Mouse (Mus musculus) hindbrain, postnatal 0 days (tissue): ENCODE data around the gene Gmppa. TPM values are rescaled to one million over a fixed set of nuclear protein-coding genes. Genes with fewer than 3 reads are reported as not detected.

Experiments
- ATAC-seq: fragments of 200-750 bp; cut with Nextera tagmentation; 2 replicates; pipeline ENCODE4 v1.8.0; 2017; ENCODE audit warnings: mild to moderate bottlenecking, moderate TSS enrichment, moderate library complexity
- DNase-seq: peaks from one replicate; pipeline ENCODE4 v3.0.0-alpha.2; 2015; ENCODE audit warnings: low spot score
- H3K27ac ChIP-seq: fragments of 300-500 bp; sonication (generic); 2 replicates; pipeline ENCODE4 v1.5.1; 2014; ENCODE audit warnings: mild to moderate bottlenecking
- H3K27me3 ChIP-seq: fragments of 300-500 bp; sonication (generic); 2 replicates; pipeline ENCODE4 v1.6.1; 2014; ENCODE audit warnings: low read length, mixed read lengths; ENCODE audit not compliant: insufficient read depth
- H3K36me3 ChIP-seq: fragments of 300-500 bp; sonication (generic); 2 replicates; pipeline ENCODE4 v1.6.1; 2014; ENCODE audit warnings: low read length, mixed read lengths; ENCODE audit not compliant: insufficient read depth
- H3K4me1 ChIP-seq: fragments of 300-500 bp; sonication (generic); 2 replicates; pipeline ENCODE4 v1.6.1; 2014; ENCODE audit warnings: antibody characterized with exemption, low read length, mixed read lengths; ENCODE audit not compliant: insufficient read depth
- H3K4me2 ChIP-seq: fragments of 300-500 bp; sonication (generic); 2 replicates; pipeline ENCODE4 v1.6.1; 2014; ENCODE audit warnings: low read depth, mild to moderate bottlenecking, low read length, moderate library complexity, mixed read lengths
- H3K4me3 ChIP-seq: fragments of 300-500 bp; sonication (generic); 2 replicates; pipeline ENCODE4 v1.5.1; 2014; ENCODE audit warnings: low read length
- H3K9ac ChIP-seq: fragments of 300-500 bp; sonication (generic); replicated peaks from 2 replicates; pipeline ENCODE4 v1.6.1; 2014; ENCODE audit warnings: mild to moderate bottlenecking, low read length, moderate library complexity, mixed read lengths
- H3K9me3 ChIP-seq: fragments of 300-500 bp; sonication (generic); 2 replicates; pipeline ENCODE4 v1.6.1; 2016; ENCODE audit warnings: low read length, mixed read lengths
- CTCF ChIP-seq: IDR thresholded peaks from 2 replicates; pipeline ENCODE4 v1.5.1; 2016; ENCODE audit warnings: antibody characterized with exemption, control low read depth, low read depth
- WGBS: fragments of 180-500 bp; shearing (Covaris S2); extraction: QIAGEN DNeasy Blood & Tissue Kit; methylation state at CpG from one replicate; pipeline ENCODE4 v1.1.7; 2014; 5-methylcytosine and 5-hydroxymethylcytosine counted together
- polyA plus RNA-seq: library from polyadenylated mRNA; unstranded; fragments of >200 nt; fragmentation: Nextera tagmentation; extraction: Ambion mirVana; gene quantifications from 2 replicates; pipeline ENCODE4 v1.2.1, GENCODE M21; 2015
- total RNA-seq: library from RNA; depleted of rRNA; stranded (reverse); fragments of >200 nt; gene quantifications from 2 replicates; pipeline ENCODE4 v1.2.3, GENCODE M21; 2014

Gmppa gene
- total and polyA plus RNA-seq, 2 experiments from 2014 or later, result 63.1 to 88.0 TPM

GRCm38 (mm10) chr1:75406173-75406572 lies 29.6 kb upstream of the Gmppa start:
- no peak for DNase-seq
- WGBS, result 92% methylated on average over 15 of the region's 15 CpGs
- no peak for TF ChIP-seq CTCF
- Histone ChIP-seq H3K9ac (no peak overlapping the region), H3K4me1 (no peaks in the 10 kb centered on the region), H3K9me3 (no peaks in the 10 kb centered on the region), H3K27ac (no peak overlapping the region), H3K4me2 (no peak overlapping the region), H3K36me3 (peaks cover 11% of the 10 kb centered on the region), H3K4me3 (no peak overlapping the region), H3K27me3 (no peaks in the 10 kb centered on the region)
- ATAC-seq, result no peak

DNA sequence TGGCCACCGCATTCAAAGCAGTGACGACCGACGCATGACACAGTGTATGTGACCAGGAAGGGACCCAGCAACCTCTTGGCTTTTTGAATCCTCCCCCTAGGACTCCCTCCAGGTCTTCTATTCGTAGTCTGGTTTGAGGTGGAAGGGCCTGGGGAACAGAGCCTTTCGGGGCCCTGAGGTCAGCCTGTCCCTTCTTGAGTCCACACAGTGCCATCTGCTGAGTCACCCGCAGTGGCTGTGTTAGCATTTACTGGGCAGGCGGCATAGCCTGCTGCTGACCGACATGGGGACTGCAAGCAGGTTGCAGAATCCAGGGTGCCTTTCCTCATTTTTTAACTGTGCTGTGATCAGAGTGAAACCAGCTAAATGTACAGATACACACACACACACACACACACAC lies 28.7 kb upstream of the Gmppa start:
- no peak for DNase-seq
- Histone ChIP-seq H3K27me3 (no peaks in the 10 kb centered on the region), H3K27ac (no peak overlapping the region), H3K4me1 (no peaks in the 10 kb centered on the region), H3K4me2 (no peak overlapping the region), H3K4me3 (no peak overlapping the region), H3K9ac (no peak overlapping the region), H3K36me3 (peaks cover 11% of the 10 kb centered on the region; the same call in 1 of the 2 replicates), H3K9me3 (no peaks in the 10 kb centered on the region)
- no peak for ATAC-seq
- WGBS, result 89% methylated on average over 9 of the region's 9 CpGs
- TF ChIP-seq CTCF, result no peak

- Histone ChIP-seq H3K4me2 (no peak overlapping the region), H3K4me3 (no peak overlapping the region), H3K9ac (no peak overlapping the region), H3K27me3 (no peaks in the 10 kb centered on the region), H3K9me3 (no peaks in the 10 kb centered on the region), H3K36me3 (peaks cover 11% of the 10 kb centered on the region; the same call in 1 of the 2 replicates), H3K4me1 (no peaks in the 10 kb centered on the region), H3K27ac (no peak overlapping the region)
- DNase-seq (no peak), ATAC-seq (no peak)
- WGBS, result 71% methylated on average over 4 of the region's 4 CpGs
- no peak for TF ChIP-seq CTCF
Observed at GRCm38 (mm10) chr1:75408210-75408609, 27.5 kb upstream of the Gmppa start.

- peaks cover 9% of the 10 kb centered on the region; the same call in 1 of the 2 replicates for H3K36me3 ChIP-seq
- H3K4me2 ChIP-seq, result no peak overlapping the region
- no peak overlapping the region for H3K9ac ChIP-seq
- TF ChIP-seq CTCF, result no peak
- H3K9me3 ChIP-seq, result no peaks in the 10 kb centered on the region
- no peak overlapping the region for H3K4me3 ChIP-seq
- no peaks in the 10 kb centered on the region for H3K4me1 ChIP-seq
- 88% methylated on average over 7 of the region's 7 CpGs for WGBS
- H3K27me3 ChIP-seq, result no peaks in the 10 kb centered on the region
- no peak overlapping the region for H3K27ac ChIP-seq
- ATAC-seq (no peak), DNase-seq (no peak)
Observed at GRCm38 (mm10) chr1:75409950-75410349, 25.8 kb upstream of the Gmppa start.

- 90% methylated on average over 3 of the region's 3 CpGs for WGBS
- 0 out of 2 replicates have a peak, but pooled peaks cover 6% of the 10 kb centered on the region for H3K36me3 ChIP-seq
- H3K4me2 ChIP-seq, result no peak overlapping the region
- no peak for TF ChIP-seq CTCF
- no peaks in the 10 kb centered on the region for H3K27me3 ChIP-seq
- no peak overlapping the region for H3K27ac ChIP-seq
- DNase-seq (no peak), ATAC-seq (no peak)
- H3K9ac ChIP-seq, result no peak overlapping the region
- H3K9me3 ChIP-seq, result no peaks in the 10 kb centered on the region
- H3K4me1 ChIP-seq, result no peaks in the 10 kb centered on the region
- H3K4me3 ChIP-seq, result no peak overlapping the region
Observed at GRCm38 (mm10) chr1:75412196-75412595, 23.5 kb upstream of the Gmppa start.

GRCm38 (mm10) chr1:75413749-75414148 lies 22.0 kb upstream of the Gmppa start:
- ATAC-seq, result no peak
- Histone ChIP-seq H3K4me3 (no peak overlapping the region), H3K27ac (no peak overlapping the region)

GRCm38 (mm10) chr1:75421794-75422193 lies 13.9 kb upstream of the Gmppa start:
- Histone ChIP-seq H3K4me3 (no peak overlapping the region), H3K27ac (no peak overlapping the region), H3K9ac (0 out of 2 replicates have a peak overlapping the region, but pooled peaks have one; percentile 13), H3K4me2 (no peak overlapping the region), H3K27me3 (peaks cover 35% of the 10 kb centered on the region), H3K4me1 (no peaks in the 10 kb centered on the region), H3K36me3 (no peaks in the 10 kb centered on the region), H3K9me3 (no peaks in the 10 kb centered on the region)
- DNase-seq (no peak), ATAC-seq (0 out of 2 replicates have a peak, but pooled peaks have one; percentile 13)
- TF ChIP-seq CTCF, result no peak
- 13% methylated on average over 20 of the region's 20 CpGs for WGBS

More at GRCm38 (mm10) chr1:75413749-75414148, 22.0 kb upstream of the Gmppa start:
- H3K36me3 ChIP-seq, result 0 out of 2 replicates have a peak, but pooled peaks cover 6% of the 10 kb centered on the region
- no peaks in the 10 kb centered on the region for H3K9me3 ChIP-seq
- WGBS, result 62% methylated on average over 3 of the region's 3 CpGs
- TF ChIP-seq CTCF, result peak; percentile 63
- peak; percentile 29 for DNase-seq
- no peak overlapping the region for H3K9ac ChIP-seq
- H3K27me3 ChIP-seq, result no peaks in the 10 kb centered on the region
- no peak overlapping the region for H3K4me2 ChIP-seq
- H3K4me1 ChIP-seq, result no peaks in the 10 kb centered on the region
